Mouse (Mus musculus) midbrain, embryonic 12.5 days (tissue): ENCODE data around the gene Smc5. TPM values are rescaled to one million over a fixed set of nuclear protein-coding genes. Genes with fewer than 3 reads are reported as not detected.

ENCODE experiments used
- ATAC-seq: fragments of 200-750 bp; cut with Nextera tagmentation; 2 replicates; pipeline ENCODE4 v1.8.0; 2017; ENCODE audit warnings: low read depth, moderate TSS enrichment, moderate library complexity; ENCODE audit not compliant: low FRiP score
- H3K27ac ChIP-seq: fragments of 300-500 bp; sonication (generic); replicated peaks from 2 replicates; pipeline ENCODE4 v1.5.1; 2016; ENCODE audit warnings: mild to moderate bottlenecking
- H3K27me3 ChIP-seq: fragments of 300-500 bp; sonication (generic); 2 replicates; pipeline ENCODE4 v1.6.1; 2016; ENCODE audit warnings: mild to moderate bottlenecking
- H3K36me3 ChIP-seq: fragments of 300-500 bp; sonication (generic); 2 replicates; pipeline ENCODE4 v1.6.1; 2016
- H3K4me1 ChIP-seq: fragments of 300-500 bp; sonication (generic); 2 replicates; pipeline ENCODE4 v1.6.1; 2016
- H3K4me2 ChIP-seq: fragments of 300-500 bp; sonication (generic); replicated peaks from 2 replicates; pipeline ENCODE4 v1.6.1; 2016; ENCODE audit warnings: mild to moderate bottlenecking, moderate library complexity
- H3K4me3 ChIP-seq: fragments of 300-500 bp; sonication (generic); 2 replicates; pipeline ENCODE4 v1.5.1; 2016; ENCODE audit warnings: mild to moderate bottlenecking
- H3K9ac ChIP-seq: fragments of 300-500 bp; sonication (generic); replicated peaks from 2 replicates; pipeline ENCODE4 v1.6.1; 2016; ENCODE audit warnings: mild to moderate bottlenecking, moderate library complexity
- H3K9me3 ChIP-seq: fragments of 300-500 bp; sonication (generic); 2 replicates; pipeline ENCODE4 v1.6.1; 2016; ENCODE audit warnings: mild to moderate bottlenecking
- WGBS: fragments of 180-500 bp; shearing (Covaris S2); methylation state at CpG from one replicate; pipeline ENCODE4 v1.1.7; 2016; 5-methylcytosine and 5-hydroxymethylcytosine counted together
- polyA plus RNA-seq: library from polyadenylated mRNA; unstranded; fragments of >200 nt; fragmentation: Nextera tagmentation; extraction: Ambion mirVana; gene quantifications from 2 replicates; pipeline ENCODE4 v1.2.1, GENCODE M21; 2016

Smc5 gene
- polyA plus RNA-seq, 1 experiment from 2014 or later = 47.6 TPM

GRCm38 (mm10) chr19:23187732-23188131 is 86.0 kb downstream of the Smc5 start:
- H3K4me1 ChIP-seq = no peaks in the 10 kb centered on the region
- no peak overlapping the region for H3K27ac ChIP-seq
- H3K9me3 ChIP-seq = no peaks in the 10 kb centered on the region
- H3K9ac ChIP-seq = no peak overlapping the region
- no peak overlapping the region for H3K4me3 ChIP-seq
- H3K36me3 ChIP-seq = 0 out of 2 replicates have a peak, but pooled peaks cover 6% of the 10 kb centered on the region
- WGBS = 86% methylated on average over 6 of the region's 6 CpGs
- no peaks in the 10 kb centered on the region for H3K27me3 ChIP-seq
- ATAC-seq = no peak
- no peak overlapping the region for H3K4me2 ChIP-seq

- H3K4me2 ChIP-seq = no peak overlapping the region
- H3K9me3 ChIP-seq = no peaks in the 10 kb centered on the region
- H3K9ac ChIP-seq = no peak overlapping the region
- no peak overlapping the region for H3K27ac ChIP-seq
- ATAC-seq = no peak
- no peaks in the 10 kb centered on the region for H3K27me3 ChIP-seq
- no peaks in the 10 kb centered on the region for H3K4me1 ChIP-seq
- H3K36me3 ChIP-seq = no peaks in the 10 kb centered on the region; the same call in 1 of the 2 replicates
- WGBS = 93% methylated on average over 4 of the region's 4 CpGs
- H3K4me3 ChIP-seq = no peak overlapping the region
Measured at GRCm38 (mm10) chr19:23184068-23184467, 89.6 kb downstream of the Smc5 start.

- Histone ChIP-seq H3K9ac (no peak overlapping the region), H3K9me3 (no peaks in the 10 kb centered on the region), H3K4me2 (no peak overlapping the region), H3K4me1 (no peaks in the 10 kb centered on the region), H3K4me3 (no peak overlapping the region), H3K27ac (no peak overlapping the region), H3K27me3 (no peaks in the 10 kb centered on the region), H3K36me3 (no peaks in the 10 kb centered on the region; the same call in 1 of the 2 replicates)
- WGBS = 94% methylated on average over 4 of the region's 4 CpGs
- no peak for ATAC-seq
Measured at GRCm38 (mm10) chr19:23183493-23183892, 90.2 kb downstream of the Smc5 start.

- Histone ChIP-seq H3K36me3 (no peaks in the 10 kb centered on the region; the same call in 1 of the 2 replicates), H3K27me3 (no peaks in the 10 kb centered on the region), H3K4me2 (no peak overlapping the region), H3K27ac (no peak overlapping the region), H3K4me1 (no peaks in the 10 kb centered on the region), H3K9me3 (no peaks in the 10 kb centered on the region), H3K9ac (no peak overlapping the region), H3K4me3 (no peak overlapping the region)
- 93% methylated on average over 3 of the region's 3 CpGs for WGBS
- no peak for ATAC-seq
Measured at GRCm38 (mm10) chr19:23178533-23178932, 95.2 kb downstream of the Smc5 start.

GRCm38 (mm10) chr19:23175511-23175910 is 98.2 kb downstream of the Smc5 start:
- no peaks in the 10 kb centered on the region for H3K36me3 ChIP-seq
- no peaks in the 10 kb centered on the region for H3K4me1 ChIP-seq
- no peak for ATAC-seq
- no peak overlapping the region for H3K4me3 ChIP-seq
- no peak overlapping the region for H3K9ac ChIP-seq
- H3K4me2 ChIP-seq = no peak overlapping the region
- no peaks in the 10 kb centered on the region for H3K27me3 ChIP-seq
- no peaks in the 10 kb centered on the region for H3K9me3 ChIP-seq
- H3K27ac ChIP-seq = no peak overlapping the region
- 74% methylated on average over 2 of the region's 2 CpGs for WGBS

- no peak for ATAC-seq
- Histone ChIP-seq H3K4me2 (no peak overlapping the region), H3K9ac (no peak overlapping the region), H3K36me3 (no peaks in the 10 kb centered on the region), H3K4me3 (no peak overlapping the region), H3K9me3 (no peaks in the 10 kb centered on the region), H3K27me3 (no peaks in the 10 kb centered on the region), H3K27ac (no peak overlapping the region), H3K4me1 (no peaks in the 10 kb centered on the region)
- 76% methylated on average over 3 of the region's 3 CpGs for WGBS
Measured at GRCm38 (mm10) chr19:23175090-23175489, 98.6 kb downstream of the Smc5 start.

GRCm38 (mm10) chr19:23171136-23171535 is 102.6 kb downstream of the Smc5 start:
- Histone ChIP-seq H3K4me3 (no peak overlapping the region), H3K4me2 (no peak overlapping the region), H3K9me3 (no peaks in the 10 kb centered on the region), H3K4me1 (no peaks in the 10 kb centered on the region), H3K27me3 (no peaks in the 10 kb centered on the region), H3K36me3 (no peaks in the 10 kb centered on the region), H3K9ac (no peak overlapping the region), H3K27ac (no peak overlapping the region)
- no peak for ATAC-seq
- WGBS = 87% methylated on average over 2 of the region's 2 CpGs

- no peaks in the 10 kb centered on the region for H3K4me1 ChIP-seq
- H3K4me3 ChIP-seq = no peak overlapping the region
- no peak overlapping the region for H3K9ac ChIP-seq
- no peak overlapping the region for H3K27ac ChIP-seq
- H3K4me2 ChIP-seq = no peak overlapping the region
- no peaks in the 10 kb centered on the region for H3K9me3 ChIP-seq
- no peak for ATAC-seq
- 85% methylated on average over 5 of the region's 5 CpGs for WGBS
- no peaks in the 10 kb centered on the region for H3K36me3 ChIP-seq
- no peaks in the 10 kb centered on the region for H3K27me3 ChIP-seq
Measured at GRCm38 (mm10) chr19:23170476-23170875, 103.2 kb downstream of the Smc5 start.

- Histone ChIP-seq H3K27ac (no peak overlapping the region), H3K4me3 (no peak overlapping the region), H3K9ac (no peak overlapping the region), H3K4me2 (no peak overlapping the region), H3K4me1 (no peaks in the 10 kb centered on the region), H3K9me3 (no peaks in the 10 kb centered on the region), H3K36me3 (no peaks in the 10 kb centered on the region), H3K27me3 (no peaks in the 10 kb centered on the region)
- WGBS = 95% methylated on average over 2 of the region's 2 CpGs
- no peak for ATAC-seq
Measured at GRCm38 (mm10) chr19:23169659-23170050, 104.0 kb downstream of the Smc5 start.

GRCm38 (mm10) chr19:23168899-23169658 is 104.6 kb downstream of the Smc5 start:
- no peaks in the 10 kb centered on the region for H3K9me3 ChIP-seq
- 90% methylated on average over 5 of the region's 5 CpGs for WGBS
- no peak for ATAC-seq

GRCm38 (mm10) chr19:23166550-23167284 is 107.0 kb downstream of the Smc5 start:
- Histone ChIP-seq H3K27me3 (no peaks in the 10 kb centered on the region; the same call in 1 of the 2 replicates), H3K36me3 (no peaks in the 10 kb centered on the region), H3K4me2 (no peak overlapping the region), H3K4me1 (no peaks in the 10 kb centered on the region), H3K4me3 (no peak overlapping the region), H3K9me3 (no peaks in the 10 kb centered on the region), H3K9ac (no peak overlapping the region), H3K27ac (no peak overlapping the region)
- WGBS = 73% methylated on average over 11 of the region's 11 CpGs
- no peak for ATAC-seq

More at GRCm38 (mm10) chr19:23168899-23169658, 104.6 kb downstream of the Smc5 start:
- H3K27me3 ChIP-seq = no peaks in the 10 kb centered on the region
- no peak overlapping the region for H3K9ac ChIP-seq
- H3K4me3 ChIP-seq = no peak overlapping the region
- H3K4me1 ChIP-seq = no peaks in the 10 kb centered on the region
- H3K4me2 ChIP-seq = no peak overlapping the region
- no peaks in the 10 kb centered on the region for H3K36me3 ChIP-seq
- H3K27ac ChIP-seq = no peak overlapping the region

- Histone ChIP-seq H3K36me3 (no peaks in the 10 kb centered on the region), H3K9ac (no peak overlapping the region), H3K4me2 (no peak overlapping the region), H3K9me3 (no peaks in the 10 kb centered on the region), H3K27ac (no peak overlapping the region), H3K27me3 (no peaks in the 10 kb centered on the region; the same call in 1 of the 2 replicates), H3K4me3 (no peak overlapping the region), H3K4me1 (no peaks in the 10 kb centered on the region)
- no peak for ATAC-seq
- 90% methylated on average over 16 of the region's 16 CpGs for WGBS
Measured at GRCm38 (mm10) chr19:23164651-23165240, 109.0 kb downstream of the Smc5 start.
